Mouse (Mus musculus) layer of hippocampus, postnatal 25 days (tissue): Measurements from ENCODE around the gene Hic1. TPM values are rescaled to one million over a fixed set of nuclear protein-coding genes. Genes with fewer than 3 reads are reported as not detected.

ENCODE experiments used
- DNase-seq, 2 experiments: peaks; one replicate each; pipeline ENCODE4 v3.0.0; 2022; ENCODE audit warnings: mixed read lengths in 2 of 2, low spot score in 1 of 2; ENCODE audit errors: extremely low spot score in 1 of 2
- microRNA-seq, 2 experiments: library from miRNA; unstranded; fragments of <30 nt; microRNA quantifications; one replicate each; pipeline ENCODE4 v1.2.0; 2021
- total RNA-seq, 2 experiments: library from RNA; stranded (reverse); gene quantifications; 2 replicates each; pipeline ENCODE4 v1.2.3; 2021

Hic1 gene
- total RNA-seq, 2 experiments from 2014 or later: 2.5 to 3.2 TPM

- no peak for DNase-seq
Measured at GRCm38 (mm10) chr11:75126384-75126783, 42.9 kb downstream of the Hic1 start.

DNA sequence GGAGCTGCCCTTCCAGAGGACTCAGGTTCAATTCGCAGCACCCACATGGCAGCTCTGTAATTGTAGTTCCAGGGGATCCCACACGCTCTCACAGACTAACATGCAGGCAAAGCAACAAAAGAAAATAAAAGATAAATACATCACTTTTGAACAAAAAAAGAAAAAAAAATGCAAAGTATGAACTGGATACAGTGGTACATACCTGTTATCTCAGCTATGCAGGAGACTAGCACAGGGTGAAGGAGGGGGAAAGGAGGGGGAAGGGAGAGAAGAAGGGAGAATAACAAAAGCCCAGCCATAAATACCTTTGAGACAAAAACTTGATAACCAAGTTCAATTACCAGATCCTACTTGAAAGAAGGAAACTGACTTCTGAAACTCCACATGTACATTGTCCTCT is 44.9 kb downstream of the Hic1 start:
- DNase-seq: no peak

DNA sequence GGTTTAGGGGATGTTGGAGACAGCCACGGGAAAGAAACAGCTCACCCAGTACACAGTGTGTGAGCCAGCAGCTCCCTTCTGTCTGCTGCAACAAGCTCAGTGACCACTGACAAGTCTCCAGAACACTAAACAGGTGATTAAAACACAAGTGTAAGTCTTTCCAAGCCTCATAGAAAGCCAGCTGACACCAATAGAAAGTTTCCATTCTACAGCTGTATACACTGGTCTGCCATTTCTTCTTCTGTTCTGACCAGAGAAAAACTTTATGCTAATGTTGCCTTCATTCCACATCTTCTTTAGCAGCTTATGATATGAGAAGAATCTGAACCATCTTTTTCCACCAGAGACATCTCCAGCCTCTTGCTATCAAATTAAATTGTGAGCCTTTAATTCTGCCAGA is 48.0 kb downstream of the Hic1 start:
- no peak for DNase-seq

DNA sequence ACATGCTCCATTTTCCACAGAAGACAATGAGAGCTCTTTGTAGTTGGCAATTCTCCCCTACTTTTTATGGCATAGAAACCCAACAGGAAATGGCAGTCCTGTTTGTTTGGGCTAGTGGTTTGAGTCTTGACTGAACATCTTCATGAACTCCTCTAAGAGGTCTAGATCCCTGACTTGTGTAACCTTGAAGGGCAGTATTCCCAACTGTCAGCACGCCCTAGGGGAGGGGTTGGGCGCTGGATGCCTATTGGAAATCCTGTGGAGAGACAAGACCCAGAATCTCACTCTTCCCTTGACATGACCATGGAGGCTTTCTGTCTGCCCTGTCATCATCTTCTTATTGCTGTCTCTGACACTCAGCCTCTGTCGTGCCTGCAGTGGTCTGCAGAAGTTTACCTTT is 49.5 kb downstream of the Hic1 start:
- no peak for DNase-seq

GRCm38 (mm10) chr11:75119298-75119697 is 50.0 kb downstream of the Hic1 start:
- DNase-seq: no peak

DNA sequence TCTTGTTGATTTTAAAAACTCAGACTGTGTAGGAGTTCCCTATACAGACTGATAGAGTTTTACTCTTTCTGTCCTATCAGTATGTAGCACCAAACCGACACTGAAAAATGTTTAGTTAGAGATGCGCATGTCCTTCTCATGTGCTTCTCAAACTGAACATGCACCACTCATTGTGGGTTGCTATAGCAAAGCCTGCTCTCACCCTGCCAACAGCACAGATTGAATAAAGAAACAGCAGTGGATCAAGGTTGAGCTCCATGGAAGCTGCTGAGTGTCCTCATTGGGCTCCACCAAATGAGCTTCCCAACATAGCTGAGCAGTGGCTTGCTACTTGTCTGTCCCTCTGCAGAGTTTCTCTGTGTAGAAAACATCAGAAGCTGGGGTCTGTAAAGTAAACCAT is 51.2 kb downstream of the Hic1 start:
- no peak for DNase-seq

GRCm38 (mm10) chr11:75116379-75116778 is 52.9 kb downstream of the Hic1 start:
- no peak for DNase-seq

Small RNA genes lying within 50 kb of the gene (microRNA-seq; reads per million reads assigned to microRNA genes)
- gene Mir132 (18,709 to 21,106 reads per million in 2 experiments), gene Mir212 (486 to 589 reads per million in 2 experiments)

Other genes with a start within 250 kb of the Hic1 start
- gene Smg6, start 243.7 kb downstream of the Hic1 start, total RNA-seq: 10 to 100 TPM; 27.9 to 31.2 TPM
- 100 to 1,000 TPM; 108 to 109 TPM for gene Srr, start 243.6 kb downstream of the Hic1 start, total RNA-seq
- gene Ovca2, start 9.3 kb upstream of the Hic1 start, total RNA-seq: 10 to 100 TPM; 18.2 to 18.3 TPM
- gene Dph1, start 21.7 kb upstream of the Hic1 start, total RNA-seq: 10 to 100 TPM; 35.4 to 36.1 TPM
- 100 to 1,000 TPM in 1 of 2 experiments, 10 to 100 TPM in 1; 94.7 to 106 TPM for gene Rtn4rl1, start 24.3 kb upstream of the Hic1 start, total RNA-seq
- gene Rpa1, start 178.8 kb upstream of the Hic1 start, total RNA-seq: 10 to 100 TPM; 58.8 to 59.5 TPM
- gene Smyd4, start 178.9 kb upstream of the Hic1 start, total RNA-seq: 10 to 100 TPM; 14.3 to 14.5 TPM